Mouse (Mus musculus): ENCODE measurements around the gene Ostm1.

GRCm38 (mm10) chr10:42572971-42573370 lies 10.7 kb upstream of the Ostm1 start:
- TF ChIP-seq CTCF (IDR thresholded peaks at IDR 0.05; ENCODE audit: borderline replicate concordance, insufficient read depth, low read length) = no peak
- no peak for TF ChIP-seq POLR2A (IDR thresholded peaks at IDR 0.05; ENCODE audit: low read depth, low read length)

All from embryonic fibroblast, embryonic 13.5 days (primary cell).